Mouse (Mus musculus) cortical plate, adult 2 months (tissue): ENCODE measurements at regions not wholly inside any gene's neighbourhood (a gene's known extent, or its start where the extent isn't known, plus 50 kb on each side); places are given as distances from the start of the nearest gene placed in this dataset.

ENCODE experiments used
- H3K27ac ChIP-seq: fragments of 200-500 bp; 2 replicates; pipeline ENCODE4 v1.5.1; 2012; ENCODE audit warnings: low read length, control low read depth, inconsistent platforms; ENCODE audit not compliant: insufficient read depth
- H3K4me1 ChIP-seq: fragments of 200-500 bp; 2 replicates; pipeline ENCODE4 v1.6.1; 2011; ENCODE audit warnings: low read length; ENCODE audit not compliant: control insufficient read depth, insufficient read depth
- H3K4me3 ChIP-seq: fragments of 200-500 bp; 2 replicates; pipeline ENCODE4 v1.5.1; 2011; ENCODE audit warnings: mild to moderate bottlenecking, low read length, control low read depth; ENCODE audit not compliant: insufficient read depth
- CTCF ChIP-seq: fragments of 200-500 bp; IDR thresholded peaks from 2 replicates; pipeline ENCODE4 v1.5.1; 2011; ENCODE audit warnings: mild to moderate bottlenecking, control low read depth, low read length; ENCODE audit not compliant: insufficient read depth; ENCODE audit errors: extremely low read depth
- POLR2A ChIP-seq: fragments of 200-500 bp; IDR thresholded peaks from 2 replicates; pipeline ENCODE4 v1.6.1; 2011; ENCODE audit warnings: mild to moderate bottlenecking, low read length, control low read depth; ENCODE audit not compliant: insufficient read depth; ENCODE audit errors: extremely low read depth

GRCm38 (mm10) chr6:50973815-50974214, 319.6 kb upstream of the Npvf start:
- no peaks in the 10 kb centered on the region for H3K4me1 ChIP-seq
- no peak overlapping the region for H3K4me3 ChIP-seq
- TF ChIP-seq CTCF (no peak), POLR2A (no peak)
- H3K27ac ChIP-seq: no peak overlapping the region

DNA sequence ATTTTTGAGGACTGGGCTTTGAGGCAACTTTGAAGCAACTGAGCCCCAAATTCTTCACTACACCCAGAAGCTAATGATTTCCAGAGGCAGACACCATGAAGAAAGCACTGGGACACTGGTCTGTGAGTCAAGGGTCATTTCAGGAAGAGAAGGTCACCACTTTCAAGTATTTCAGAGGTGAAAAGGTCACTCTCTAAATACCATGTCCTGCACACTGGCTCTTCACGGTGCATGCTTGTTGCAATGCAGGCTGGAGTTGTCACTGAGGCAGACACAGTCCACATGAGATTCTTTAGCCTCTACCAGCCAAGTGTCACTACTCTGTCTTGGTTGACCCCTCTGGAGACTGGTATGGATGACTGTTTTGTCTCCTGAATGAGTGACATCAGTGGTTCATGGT, 320.7 kb upstream of the Npvf start:
- Histone ChIP-seq H3K27ac (no peak overlapping the region), H3K4me3 (no peak overlapping the region), H3K4me1 (peaks cover 3% of the 10 kb centered on the region)
- TF ChIP-seq POLR2A: no peak
- TF ChIP-seq CTCF: no peak

DNA sequence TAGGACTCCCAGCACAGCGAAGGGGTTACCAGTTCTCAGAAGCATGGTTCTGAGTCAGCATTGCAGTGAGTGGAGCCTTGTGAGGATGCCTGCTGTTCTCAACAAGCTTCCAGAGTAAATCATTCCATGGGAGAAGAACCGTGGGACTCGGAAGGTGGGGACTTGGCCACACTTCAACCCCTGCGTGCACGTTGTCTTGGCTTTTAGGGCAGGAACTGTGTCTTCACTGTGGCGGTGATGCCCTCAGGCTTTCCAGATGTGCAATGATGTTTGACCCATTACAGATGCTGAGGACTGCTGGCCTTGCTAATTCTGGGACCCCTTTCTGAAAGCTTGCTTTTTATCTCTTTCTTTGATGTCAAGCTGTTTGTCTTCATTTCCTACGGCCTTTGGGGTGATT, 322.7 kb upstream of the Npvf start:
- no peak overlapping the region for H3K27ac ChIP-seq
- no peak for TF ChIP-seq CTCF
- TF ChIP-seq POLR2A: no peak
- peaks cover 8% of the 10 kb centered on the region for H3K4me1 ChIP-seq
- H3K4me3 ChIP-seq: no peak overlapping the region

- Histone ChIP-seq H3K4me3 (no peak overlapping the region), H3K27ac (no peak overlapping the region)
- TF ChIP-seq POLR2A: no peak
- no peak for TF ChIP-seq CTCF
Observed at GRCm38 (mm10) chr6:50977381-50977780, 323.1 kb upstream of the Npvf start.

GRCm38 (mm10) chr6:50978016-50978415, 323.8 kb upstream of the Npvf start:
- H3K4me3 ChIP-seq: no peak overlapping the region
- H3K27ac ChIP-seq: no peak overlapping the region
- peaks cover 8% of the 10 kb centered on the region for H3K4me1 ChIP-seq
- TF ChIP-seq POLR2A (no peak), CTCF (no peak)

More at GRCm38 (mm10) chr6:50977381-50977780, 323.1 kb upstream of the Npvf start:
- H3K4me1 ChIP-seq: peaks cover 8% of the 10 kb centered on the region

DNA sequence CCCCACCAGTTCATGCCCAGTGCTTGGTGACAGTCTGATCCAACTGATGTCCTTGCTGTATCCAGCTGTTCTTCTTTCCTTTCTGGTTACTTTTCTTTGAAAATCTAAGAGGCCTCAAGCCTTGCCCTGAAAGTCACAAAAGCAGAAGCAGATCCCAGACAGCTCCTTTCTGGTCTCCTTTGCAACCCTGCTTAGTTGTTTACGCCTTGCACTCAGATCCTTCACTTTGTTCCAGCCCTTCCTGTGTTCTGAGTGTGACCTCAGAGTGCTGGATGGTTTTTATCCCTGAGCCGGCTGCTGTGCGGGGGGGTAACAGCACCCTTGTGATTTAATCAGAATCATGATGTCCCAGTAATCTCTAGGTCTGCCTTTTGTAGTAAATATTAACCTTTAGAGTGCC, 324.3 kb upstream of the Npvf start:
- Histone ChIP-seq H3K4me1 (peaks cover 8% of the 10 kb centered on the region), H3K27ac (no peak overlapping the region), H3K4me3 (no peak overlapping the region)
- TF ChIP-seq POLR2A (no peak), CTCF (no peak)

DNA sequence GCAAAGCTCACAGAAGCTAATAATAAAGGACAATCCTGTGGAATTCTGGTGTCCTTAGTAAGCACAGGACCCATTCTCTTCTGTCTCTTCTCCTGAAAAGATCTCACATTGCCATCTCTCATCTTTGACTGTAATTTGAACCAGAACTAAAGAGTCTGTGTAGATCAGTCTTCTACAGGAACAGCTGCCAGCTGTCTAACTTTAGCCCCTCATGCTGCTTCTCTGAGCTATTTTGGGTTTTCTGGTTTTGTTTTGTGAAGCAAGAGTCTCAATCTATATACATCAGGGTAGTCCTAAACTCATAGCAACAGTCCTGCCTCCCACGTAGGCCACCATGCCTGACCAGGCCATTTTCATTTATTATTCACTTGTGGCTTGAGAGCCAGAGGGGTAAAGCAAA, 325.5 kb upstream of the Npvf start:
- peaks cover 8% of the 10 kb centered on the region for H3K4me1 ChIP-seq
- no peak overlapping the region for H3K4me3 ChIP-seq
- H3K27ac ChIP-seq: no peak overlapping the region
- TF ChIP-seq CTCF (no peak), POLR2A (no peak)

DNA sequence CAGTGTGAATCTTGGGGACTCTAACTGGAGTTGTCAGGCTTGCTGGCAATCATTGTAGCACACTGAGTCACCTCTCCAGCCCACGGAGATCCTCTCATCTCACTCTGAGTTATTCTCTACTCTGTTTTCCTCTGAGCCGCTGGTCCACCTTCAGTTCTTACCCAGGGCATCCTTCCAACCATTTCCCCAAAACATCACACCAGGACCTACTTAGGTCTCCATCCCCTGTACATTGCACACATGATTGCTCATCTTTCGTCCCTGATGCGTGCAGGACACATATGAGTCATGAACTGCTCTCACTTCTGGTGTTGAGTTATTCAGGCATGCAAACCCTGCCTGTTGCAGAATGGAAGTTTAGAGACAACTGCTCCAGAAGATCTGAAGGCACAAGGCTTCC, 326.1 kb upstream of the Npvf start:
- TF ChIP-seq CTCF: no peak
- no peak for TF ChIP-seq POLR2A
- Histone ChIP-seq H3K4me3 (no peak overlapping the region), H3K4me1 (peaks cover 8% of the 10 kb centered on the region), H3K27ac (no peak overlapping the region)

DNA sequence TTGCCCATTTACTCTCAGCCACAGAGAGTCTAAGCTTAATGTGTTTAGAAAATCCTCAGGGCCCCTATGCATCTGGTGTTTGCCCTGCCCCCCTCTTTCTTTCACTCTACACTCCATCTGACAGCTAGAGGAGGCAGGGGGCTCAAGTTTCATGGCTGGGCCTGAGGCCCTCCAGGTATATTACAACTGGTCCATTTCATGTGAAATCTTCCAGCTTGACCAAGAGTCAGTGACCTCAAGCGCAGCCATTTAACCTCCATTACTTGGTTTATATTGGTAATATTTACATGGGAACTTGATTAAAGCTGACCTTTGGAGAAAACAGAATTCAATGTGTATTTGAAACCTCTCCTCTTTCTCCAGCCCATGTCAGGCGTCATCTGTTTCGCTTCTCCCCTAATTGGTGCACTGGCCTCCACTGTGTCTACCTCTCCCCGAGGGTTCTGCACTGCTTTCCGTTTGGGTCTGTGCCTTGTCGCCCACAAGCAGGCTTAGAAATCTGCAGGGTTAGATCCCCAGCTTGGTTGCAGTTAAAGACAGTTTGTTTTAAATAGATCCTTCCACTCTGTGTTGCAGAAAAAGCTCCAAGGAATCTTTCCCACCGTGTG, 327.6 kb upstream of the Npvf start:
- H3K4me3 ChIP-seq: no peak overlapping the region
- H3K4me1 ChIP-seq: peaks cover 9% of the 10 kb centered on the region
- no peak for TF ChIP-seq POLR2A
- no peak for TF ChIP-seq CTCF
- H3K27ac ChIP-seq: no peak overlapping the region

- Histone ChIP-seq H3K27ac (no peak overlapping the region), H3K4me3 (no peak overlapping the region), H3K4me1 (peaks cover 9% of the 10 kb centered on the region)
- TF ChIP-seq POLR2A: no peak
- no peak for TF ChIP-seq CTCF
Observed at GRCm38 (mm10) chr6:50982856-50983255, 328.6 kb upstream of the Npvf start.

DNA sequence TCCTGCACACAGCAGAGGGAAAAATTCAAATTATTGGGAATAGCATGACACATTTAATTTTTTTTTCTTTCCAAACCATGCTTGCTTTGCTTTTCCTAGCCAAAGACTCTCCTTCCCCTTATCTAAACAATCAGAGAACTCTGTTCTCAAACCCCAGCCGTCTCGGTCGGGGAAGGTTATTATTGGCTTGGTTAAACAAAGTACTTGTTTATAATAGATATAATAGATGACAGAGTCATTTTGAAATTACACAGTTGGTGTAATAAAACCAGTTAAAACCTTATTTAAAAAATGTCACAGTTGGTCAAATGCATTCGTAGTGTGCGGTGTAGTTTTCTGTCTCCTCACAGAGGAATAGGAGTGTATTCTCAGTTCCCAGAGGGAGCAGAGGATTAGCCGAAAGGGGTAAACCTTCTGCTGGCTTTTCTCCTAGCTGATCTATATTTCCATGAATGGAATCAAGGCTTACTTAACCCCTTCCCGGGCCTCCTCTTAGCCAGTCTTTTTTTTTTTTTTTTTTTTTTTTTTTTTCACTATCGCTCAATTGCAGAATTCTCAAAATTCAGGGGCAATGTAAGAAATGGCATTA, 329.4 kb upstream of the Npvf start:
- H3K4me1 ChIP-seq: peaks cover 9% of the 10 kb centered on the region
- no peak overlapping the region for H3K27ac ChIP-seq
- no peak for TF ChIP-seq POLR2A
- TF ChIP-seq CTCF: no peak
- no peak overlapping the region for H3K4me3 ChIP-seq
